Mouse (Mus musculus) right cerebral cortex, postnatal 4 days (tissue): ENCODE measurements around the gene Rcvrn.

ENCODE experiments used
- DNase-seq: peaks from one replicate; pipeline ENCODE4 v3.0.0-alpha.2; 2022

Gene Rcvrn

DNA sequence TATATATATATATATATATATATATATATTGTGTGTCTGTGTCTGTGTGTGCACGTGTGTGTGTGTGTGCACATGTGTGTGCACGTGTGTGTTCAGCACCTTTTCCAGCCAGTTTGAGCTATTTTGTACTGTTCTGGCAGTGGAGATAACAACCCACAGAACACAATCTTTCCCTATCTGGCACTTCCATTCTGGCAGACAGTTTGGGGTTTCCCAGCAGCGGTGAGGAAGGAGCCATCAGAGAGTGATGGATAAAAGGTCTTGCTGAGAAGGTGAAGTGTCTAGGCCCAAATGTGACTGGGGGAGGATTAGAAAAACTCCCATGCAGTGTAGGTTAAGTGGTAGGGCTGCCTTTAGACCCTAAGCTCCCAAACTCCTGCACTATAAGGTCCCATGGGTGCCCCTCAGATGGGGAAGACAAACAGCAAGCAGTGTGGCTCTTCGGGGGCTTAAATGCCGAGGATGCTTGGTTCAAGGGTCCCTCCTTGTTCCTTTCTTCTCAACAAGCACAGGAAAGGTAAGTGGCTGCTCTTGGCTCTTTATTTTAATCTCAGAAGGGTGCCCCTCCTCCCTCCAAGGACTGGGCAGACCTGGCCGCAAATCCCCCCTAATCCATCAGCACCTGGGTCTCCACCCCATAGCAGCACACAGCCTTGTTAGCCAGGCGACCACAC lies at the start of gene Rcvrn:
Rcvrn (plus strand) TSS at position 624 of the 674 bp plus-strand sequence.
- DNase-seq = no peak

DNA sequence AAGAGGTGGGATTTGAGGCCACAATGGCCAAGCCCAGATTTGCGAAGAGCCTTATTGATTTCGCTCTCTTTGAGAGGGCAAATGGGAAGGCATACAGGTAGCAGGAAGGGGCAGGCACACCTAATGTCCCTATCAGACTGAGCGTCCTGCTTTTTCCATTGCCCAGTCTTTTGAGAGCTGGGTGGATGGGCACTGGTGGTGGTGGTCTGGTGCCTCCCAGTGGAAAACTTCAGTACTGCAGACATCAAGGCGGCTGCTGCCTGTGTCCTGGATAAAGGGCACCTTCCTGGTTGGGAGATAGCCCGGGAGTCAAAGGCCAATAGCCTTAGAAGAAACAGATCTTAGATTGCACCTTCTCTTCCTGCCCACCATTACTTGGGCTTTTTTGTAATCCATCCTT lies 47.4 kb upstream of the Rcvrn start:
- DNase-seq = peak; percentile 75

DNA sequence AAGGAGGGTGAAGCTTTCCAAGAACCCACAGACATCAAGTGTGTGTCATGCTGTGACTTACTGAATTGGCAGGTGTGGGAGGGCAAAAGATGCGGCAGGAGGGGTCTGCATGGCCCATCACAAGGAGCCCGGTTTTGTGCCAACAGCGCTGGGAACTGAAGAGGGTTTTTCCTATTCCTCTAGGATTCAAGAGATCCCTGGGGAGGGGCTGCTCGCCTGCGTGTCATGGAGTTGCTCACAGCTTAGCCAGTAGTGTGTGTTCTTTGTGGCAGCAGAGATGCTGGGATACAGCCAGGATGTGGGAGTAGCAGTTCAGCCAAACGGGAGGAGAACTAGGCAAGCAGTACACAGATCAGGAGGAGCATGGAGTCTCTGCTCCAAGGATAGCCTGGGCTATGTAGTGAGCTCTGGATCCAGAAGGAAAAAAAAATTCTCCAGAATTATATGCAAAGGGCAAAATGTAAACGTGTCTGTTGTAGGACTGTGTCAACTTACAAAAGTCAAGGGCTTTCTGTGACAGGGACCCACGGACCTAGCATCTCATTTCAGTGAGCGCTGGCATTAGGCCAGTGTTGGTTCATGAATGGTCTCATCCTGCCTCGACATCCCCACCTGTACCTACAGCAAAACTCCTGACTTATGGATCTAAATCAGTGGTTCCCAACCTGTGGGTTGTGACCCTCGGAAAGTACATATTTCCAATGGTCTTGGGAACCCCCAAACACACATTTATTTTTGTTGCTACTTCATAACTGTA lies 46.3 kb upstream of the Rcvrn start:
- DNase-seq = no peak

GRCm38 (mm10) chr11:67649971-67650707 lies 45.0 kb upstream of the Rcvrn start:
- DNase-seq = no peak

GRCm38 (mm10) chr11:67651731-67652130 lies 43.4 kb upstream of the Rcvrn start:
- no peak for DNase-seq

DNA sequence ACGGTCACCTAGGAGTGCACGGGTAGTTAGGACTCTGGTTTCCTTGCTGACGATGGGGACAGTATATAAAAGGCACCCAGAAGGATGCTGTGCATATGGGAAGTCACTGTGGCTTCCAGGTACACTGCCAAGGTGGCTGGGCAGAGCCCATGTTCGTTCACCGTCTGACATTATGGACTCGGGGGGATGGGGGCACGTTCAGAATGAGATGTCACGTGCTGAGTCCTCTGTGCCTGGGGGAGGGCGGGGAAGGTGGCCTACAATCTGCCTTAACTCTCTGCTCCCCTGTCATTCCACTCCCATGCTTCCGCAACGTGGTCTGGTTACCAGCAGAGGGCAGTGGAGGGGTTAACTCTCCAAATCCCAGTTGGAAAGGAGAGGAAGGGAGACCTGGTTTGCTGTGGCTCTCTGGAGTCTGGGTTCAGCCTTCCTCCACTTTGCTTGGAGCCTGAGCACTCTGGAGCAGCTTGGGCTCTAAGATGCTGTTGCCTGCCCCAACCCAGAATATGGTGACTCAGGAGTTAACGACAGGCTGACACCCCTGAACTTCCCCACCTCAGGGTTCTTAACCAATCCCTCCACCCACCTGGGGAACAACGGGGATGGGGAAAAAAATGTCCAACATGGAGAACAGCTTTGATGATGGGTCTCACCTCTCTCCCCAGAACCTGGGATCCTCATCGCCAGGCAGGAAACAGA lies 42.8 kb upstream of the Rcvrn start:
- DNase-seq = peak; percentile 55

- no peak for DNase-seq
Measured at GRCm38 (mm10) chr11:67652893-67653255, 42.3 kb upstream of the Rcvrn start.

DNA sequence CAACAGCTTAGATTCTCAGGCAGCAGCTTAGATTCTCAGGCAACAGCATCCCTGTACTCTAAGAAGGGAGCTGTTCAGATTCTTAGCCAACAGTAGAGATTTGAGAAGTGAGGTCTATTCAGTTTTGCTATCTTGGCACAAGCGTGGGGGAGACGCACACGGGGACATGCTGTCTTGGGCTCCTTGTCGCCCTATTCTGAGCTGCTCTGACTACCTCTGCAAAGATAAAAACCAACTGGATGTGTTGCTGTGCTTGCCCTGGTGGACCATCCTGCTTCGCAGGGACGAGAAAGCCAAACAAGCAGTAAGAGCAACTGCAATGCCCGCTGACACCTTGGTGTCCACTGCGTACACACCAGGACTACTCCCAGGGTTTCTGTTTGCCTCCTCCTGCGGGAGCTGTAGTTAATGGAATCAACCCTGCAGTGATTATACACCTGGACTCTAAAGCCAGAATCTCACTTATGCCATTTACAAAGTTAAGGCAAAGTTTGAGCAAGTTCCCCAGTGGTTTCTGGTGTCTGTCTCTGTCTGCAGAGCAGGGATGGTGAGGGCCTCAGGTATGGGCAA lies 41.5 kb upstream of the Rcvrn start:
- no peak for DNase-seq

DNA sequence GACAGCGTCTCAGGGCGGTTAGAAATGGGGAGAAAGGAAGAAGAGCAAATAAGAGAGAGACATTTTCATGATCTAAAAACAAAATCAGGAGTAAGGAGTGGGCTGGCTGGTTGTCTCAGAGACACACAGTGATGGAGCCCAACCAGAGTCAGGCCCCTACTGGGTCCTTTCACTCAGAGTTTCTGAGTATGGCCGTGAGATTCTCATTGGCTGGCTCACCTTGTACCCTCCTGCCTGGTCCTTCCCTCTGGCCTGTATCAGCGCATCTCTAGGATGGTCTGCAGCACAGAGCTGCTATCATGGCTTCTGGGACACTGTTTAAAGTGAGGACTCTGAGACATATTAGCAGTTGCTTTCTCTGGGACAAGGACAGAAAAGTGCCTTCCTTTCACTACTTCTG lies 40.6 kb upstream of the Rcvrn start:
- DNase-seq = no peak

DNA sequence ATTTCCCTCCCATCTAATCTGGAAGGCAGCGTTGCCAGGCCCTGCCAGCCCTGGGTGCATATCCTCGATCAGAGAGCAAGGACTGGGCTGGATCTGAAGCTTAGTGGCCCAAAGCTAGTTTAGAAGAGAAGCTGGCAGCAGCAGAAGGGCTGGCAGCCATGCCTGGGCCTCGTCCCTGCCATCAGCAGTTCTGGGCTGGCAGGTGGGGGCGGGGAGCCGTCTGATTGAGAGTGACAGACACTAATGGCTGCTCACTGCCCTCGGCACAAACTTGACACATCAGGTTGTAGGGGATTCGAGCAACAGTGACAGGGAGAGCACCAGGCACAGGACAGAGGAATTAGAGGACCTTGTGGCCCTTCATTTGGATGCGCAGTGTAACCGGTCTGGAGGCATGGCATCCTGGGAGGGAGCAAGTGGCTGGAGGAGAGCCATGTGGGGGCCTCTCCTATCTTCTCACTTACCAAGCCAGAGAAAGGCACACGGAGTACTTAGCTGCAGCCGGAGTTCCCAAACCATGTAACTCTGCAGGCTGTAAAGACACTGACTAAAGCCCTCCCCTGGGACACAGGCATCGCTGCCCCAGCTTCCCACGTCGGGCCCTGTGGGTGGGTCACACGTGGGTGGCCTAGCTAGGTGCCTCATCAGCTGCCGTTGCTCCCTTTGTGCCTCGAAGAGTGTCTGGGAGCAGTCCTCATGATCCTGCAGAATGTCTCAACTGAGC lies 39.7 kb upstream of the Rcvrn start:
- peak; percentile 47 for DNase-seq

- no peak for DNase-seq
Measured at GRCm38 (mm10) chr11:67656366-67656765, 38.8 kb upstream of the Rcvrn start.

DNA sequence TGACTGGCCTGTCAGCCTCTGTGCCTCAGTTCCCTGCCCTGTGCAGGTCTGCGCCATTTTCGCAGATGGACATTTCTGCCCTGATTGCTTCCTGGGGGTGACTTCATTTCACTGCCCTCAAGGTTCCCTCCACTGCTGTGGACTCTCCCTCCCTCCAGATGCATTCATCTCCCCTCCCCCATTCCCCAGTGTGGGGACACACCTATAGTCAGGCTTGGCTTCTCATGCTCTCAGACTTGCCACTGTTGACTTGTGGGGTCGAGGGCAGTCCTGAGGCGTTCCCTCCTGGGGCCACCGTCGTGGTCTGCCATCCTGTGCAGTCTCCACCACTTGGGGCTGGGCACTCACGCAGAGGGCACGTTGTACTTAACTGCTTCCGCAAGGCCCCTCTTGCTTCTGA lies 38.3 kb upstream of the Rcvrn start:
- DNase-seq = no peak

DNA sequence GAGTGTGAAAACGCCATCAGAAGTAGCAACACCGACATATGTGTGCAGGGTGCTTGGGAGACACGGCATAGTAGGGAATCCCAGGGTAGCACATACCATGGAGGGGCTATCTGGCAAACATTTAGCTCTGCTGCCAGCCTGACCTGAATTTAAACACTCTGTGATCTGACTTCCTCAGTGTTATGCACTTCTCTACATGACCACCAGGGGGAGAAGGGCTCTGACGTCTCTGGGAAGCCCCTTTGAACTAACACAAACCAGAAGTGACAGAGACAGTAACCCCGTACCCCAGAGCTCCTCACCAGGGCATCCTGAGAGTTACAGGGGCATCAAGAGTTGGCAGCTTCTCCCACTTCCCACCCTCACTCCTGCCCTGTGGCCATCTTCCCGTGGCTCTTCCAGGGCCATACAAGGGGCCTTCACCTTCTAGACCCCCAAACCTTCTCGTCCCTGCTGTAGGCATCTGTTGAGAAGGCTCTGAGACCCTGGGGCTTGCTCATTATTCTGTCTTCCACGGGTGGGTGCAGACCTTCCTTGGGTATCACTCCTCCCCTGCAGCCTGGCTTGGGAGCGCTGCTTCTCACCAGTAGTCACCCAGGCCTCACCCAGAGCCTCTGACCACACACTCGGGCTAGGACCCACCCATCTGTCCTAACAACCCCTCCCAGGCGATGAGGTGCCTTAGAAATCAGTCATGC lies 37.3 kb upstream of the Rcvrn start:
- no peak for DNase-seq

- no peak for DNase-seq
Measured at GRCm38 (mm10) chr11:67661465-67661864, 33.7 kb upstream of the Rcvrn start.

DNA sequence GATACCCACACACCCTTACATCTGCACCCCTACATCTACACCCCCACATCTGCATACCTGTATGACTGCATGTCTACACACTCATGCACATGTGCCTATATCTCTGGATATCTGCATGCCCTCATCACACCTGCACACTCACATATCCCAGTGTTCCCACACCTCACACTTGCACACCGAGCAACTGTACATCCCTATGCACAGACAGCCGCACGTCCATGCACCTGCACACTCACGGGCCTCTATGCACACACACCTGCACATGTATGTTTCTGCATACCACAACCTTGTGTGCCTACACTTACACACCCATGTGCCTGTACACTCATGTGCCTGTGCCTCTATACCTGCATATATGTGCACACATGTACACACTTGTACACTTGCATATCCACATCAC lies 31.7 kb upstream of the Rcvrn start:
- no peak for DNase-seq

DNA sequence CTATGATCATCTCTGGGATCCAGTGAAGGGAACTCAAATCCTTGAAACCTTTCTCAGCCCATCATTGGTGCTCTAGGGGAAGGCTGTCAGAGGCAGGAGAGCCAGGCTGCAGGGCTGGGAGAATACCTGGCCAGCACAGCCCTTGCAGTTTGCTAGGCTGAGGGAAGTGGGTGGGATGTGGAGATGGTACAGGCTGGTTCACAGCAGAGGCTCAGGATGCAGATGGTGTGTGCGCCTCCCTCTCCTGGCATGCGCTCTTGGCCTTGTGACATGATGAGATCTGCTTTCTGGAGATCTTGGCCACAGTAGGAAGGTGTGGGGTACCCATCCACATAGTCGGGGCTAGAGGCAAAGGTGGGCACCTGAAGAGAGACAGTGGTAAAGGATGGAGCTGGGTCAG lies 30.9 kb upstream of the Rcvrn start:
- no peak for DNase-seq

DNA sequence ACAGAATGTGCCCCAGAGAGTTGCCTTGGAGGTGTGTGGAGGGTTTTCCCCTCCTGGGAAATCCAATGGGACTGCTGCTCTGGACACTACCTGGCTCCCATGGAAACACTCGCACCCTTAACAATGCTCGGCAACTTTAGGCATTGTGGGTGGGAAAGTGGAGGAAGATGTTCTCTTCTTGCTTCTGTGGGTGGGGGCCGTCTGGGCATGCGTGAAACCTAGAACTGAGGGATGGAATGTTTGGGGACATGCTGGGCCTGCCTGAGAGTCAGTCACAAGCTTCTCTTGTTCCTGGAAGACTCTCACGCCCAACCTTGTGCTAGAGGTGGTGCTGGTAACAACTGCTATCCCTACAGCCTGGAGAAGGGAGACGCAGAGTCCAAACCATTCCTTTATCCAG lies 30.2 kb upstream of the Rcvrn start:
- no peak for DNase-seq

DNA sequence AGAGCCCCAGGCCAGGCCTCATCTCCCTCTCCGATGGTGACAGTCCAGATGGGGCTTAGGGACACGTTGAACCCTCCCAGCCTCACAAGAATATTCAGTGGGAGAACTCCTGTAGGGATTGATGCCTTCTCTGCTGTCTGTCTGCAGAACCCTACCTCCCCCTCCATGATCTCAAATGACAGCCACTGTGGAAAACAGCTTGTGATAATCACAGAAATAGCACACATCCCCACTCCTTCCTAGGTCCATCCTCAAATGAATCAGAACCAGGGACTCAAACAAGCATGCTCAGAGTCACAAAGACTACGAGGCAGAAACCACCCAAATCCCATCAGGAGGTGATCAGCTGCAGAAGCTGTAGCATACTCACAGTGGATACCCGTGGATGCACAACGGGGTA lies 29.0 kb upstream of the Rcvrn start:
- no peak for DNase-seq

- peak; percentile 70 for DNase-seq
Measured at GRCm38 (mm10) chr11:67667531-67668332, 27.4 kb upstream of the Rcvrn start.

DNA sequence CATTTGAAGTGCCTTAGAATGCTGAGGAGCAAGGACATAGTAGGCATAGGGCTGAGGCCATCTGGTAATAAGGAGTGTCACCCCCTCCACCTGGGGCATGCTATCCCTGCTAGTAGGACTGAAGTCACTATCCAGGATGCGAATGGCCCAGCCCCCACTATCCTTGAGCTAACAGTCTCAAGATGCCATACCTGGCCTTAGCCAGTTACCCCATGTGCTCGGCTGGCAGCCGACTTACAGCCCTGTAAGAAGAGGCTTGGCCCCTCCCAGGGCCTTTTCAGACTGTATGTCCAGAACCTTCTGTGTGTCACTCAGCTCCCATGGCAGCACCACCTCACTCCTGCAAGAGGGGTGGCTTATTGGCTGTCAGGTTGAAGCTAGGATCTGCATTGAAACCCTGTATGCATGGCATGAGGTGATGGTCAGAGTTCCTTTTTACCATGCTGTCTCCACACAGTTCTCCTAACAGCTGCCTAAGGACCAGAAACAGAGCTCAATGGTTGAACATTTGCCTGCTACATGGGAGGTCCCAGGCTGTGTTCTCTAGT lies 26.6 kb upstream of the Rcvrn start:
- DNase-seq = no peak

DNA sequence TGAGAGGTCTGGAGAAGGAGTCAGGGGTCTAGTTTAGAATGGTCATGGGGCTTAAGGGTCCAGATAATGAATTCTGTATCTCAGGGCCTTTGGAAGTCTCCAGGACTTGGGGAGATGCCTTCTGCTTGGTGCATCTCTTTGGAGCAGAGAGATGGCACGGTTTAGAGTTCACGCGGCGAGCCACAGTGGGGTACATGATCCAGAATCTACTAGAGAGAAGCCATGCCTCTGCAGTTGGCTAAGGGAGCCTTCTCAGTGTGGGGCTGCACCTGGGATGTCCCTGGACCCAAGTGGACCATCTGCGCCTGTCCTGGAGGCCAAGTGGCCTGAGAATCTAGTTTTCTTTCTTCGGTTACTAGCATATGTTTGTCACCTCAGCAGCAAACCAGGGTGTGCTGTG lies 25.1 kb upstream of the Rcvrn start:
- DNase-seq = no peak
